Mouse (Mus musculus) embryo, embryonic 9.5 days (tissue): ENCODE measurements at regions not wholly inside any gene's neighbourhood (a gene's known extent, or its start where the extent isn't known, plus 50 kb on each side); places are given as distances from the start of the nearest gene placed in this dataset.

Experiments
- DNase-seq: peaks from one replicate; pipeline ENCODE4 v3.0.0-alpha.2; 2017; ENCODE audit errors: extremely low spot score

GRCm38 (mm10) chr4:29525769-29526658, 713.1 kb downstream of the Epha7 start:
- no peak for DNase-seq
